ENCODE assay signal across 19 mouse cellular contexts in genomic region chr2:106571913-106572312, GRCm38 (mm10).
DNase-seq lines count a peak whose midpoint lies in the region; ATAC-seq and TF ChIP-seq lines count a peak whose summit lies in the region.
"Had no signal": no experiment of that assay in that cellular context is flagged by ENCODE, and none has a peak within 500 bp of the region (broad histone marks: within the 10 kb centered on the region; RNA-seq: fewer than 3 reads in every experiment).

No protein-coding gene starts in this region.

- TF ChIP-seq CTCF in liver, postnatal 0 days (IDR thresholded peaks at IDR 0.05; ENCODE audit: low read depth) = no peak
- no peak for TF ChIP-seq CTCF in forebrain, postnatal 0 days (IDR thresholded peaks at IDR 0.05; ENCODE audit: low read depth)

- no peak overlapping the region for H3K9ac ChIP-seq in embryonic facial prominence, embryonic 14.5 days (ENCODE audit: low read depth, low read length)
- H3K9ac ChIP-seq in liver, postnatal 0 days (replicated peaks) = no peak overlapping the region
- no peak overlapping the region for H3K9ac ChIP-seq in forebrain, postnatal 0 days
- H3K9ac ChIP-seq: embryonic facial prominence, embryonic 13.5 days; hindbrain, embryonic 12.5 days; limb, embryonic 15.5 days; midbrain, embryonic 15.5 days had no signal

- H3K36me3 ChIP-seq in embryonic facial prominence, embryonic 14.5 days (ENCODE audit: control insufficient read depth, insufficient read depth, low read length) = no peaks in the 10 kb centered on the region
- no peaks in the 10 kb centered on the region for H3K36me3 ChIP-seq in embryonic facial prominence, embryonic 10.5 days (replicated peaks)
- no peaks in the 10 kb centered on the region for H3K36me3 ChIP-seq in liver, postnatal 0 days (replicated peaks; ENCODE audit: insufficient read depth, low read length)
- H3K36me3 ChIP-seq in forebrain, postnatal 0 days (ENCODE audit: insufficient read depth) = no peaks in the 10 kb centered on the region
- H3K36me3 ChIP-seq: embryonic facial prominence, embryonic 13.5 days; forebrain, embryonic 10.5 days; hindbrain, embryonic 12.5 days; limb, embryonic 15.5 days; midbrain, embryonic 15.5 days had no signal

- peaks cover 5% of the 10 kb centered on the region for H3K4me1 ChIP-seq in embryonic facial prominence, embryonic 14.5 days (ENCODE audit: control insufficient read depth, insufficient read depth, low read length)
- peaks cover 9% of the 10 kb centered on the region for H3K4me1 ChIP-seq in embryonic facial prominence, embryonic 10.5 days
- no peaks in the 10 kb centered on the region for H3K4me1 ChIP-seq in liver, postnatal 0 days (ENCODE audit: insufficient read depth)
- H3K4me1 ChIP-seq in forebrain, postnatal 0 days (ENCODE audit: insufficient read depth) = no peaks in the 10 kb centered on the region
- H3K4me1 ChIP-seq: megakaryocyte, embryonic 14.5 days; midbrain, embryonic 15.5 days had no signal

- no peak for TF ChIP-seq EP300 in liver, postnatal 0 days (IDR thresholded peaks at IDR 0.05; ENCODE audit: low read depth)

- 45% methylated on average over 2 of the region's 2 CpGs for WGBS in embryonic facial prominence, embryonic 14.5 days
- WGBS in embryonic facial prominence, embryonic 10.5 days = 67% methylated on average over 2 of the region's 2 CpGs
- 40% methylated on average over 2 of the region's 2 CpGs for WGBS in liver, postnatal 0 days (ENCODE audit: insufficient replicate concordance)
- 69% methylated on average over 2 of the region's 2 CpGs for WGBS in forebrain, postnatal 0 days

- no peaks in the 10 kb centered on the region for H3K27me3 ChIP-seq in embryonic facial prominence, embryonic 14.5 days (replicated peaks; ENCODE audit: control insufficient read depth, insufficient read depth, low read length)
- H3K27me3 ChIP-seq in embryonic facial prominence, embryonic 10.5 days (replicated peaks; ENCODE audit: low read depth, poor library complexity, severe bottlenecking) = 0 out of 2 replicates have a peak, but pooled peaks cover 8% of the 10 kb centered on the region
- H3K27me3 ChIP-seq in liver, postnatal 0 days (ENCODE audit: insufficient read depth, low read length) = no peaks in the 10 kb centered on the region
- no peaks in the 10 kb centered on the region for H3K27me3 ChIP-seq in forebrain, postnatal 0 days (ENCODE audit: insufficient read depth, low read length)
- H3K27me3 ChIP-seq: embryonic facial prominence, embryonic 13.5 days; hindbrain, embryonic 12.5 days; limb, embryonic 15.5 days; megakaryocyte, embryonic 14.5 days; midbrain, embryonic 15.5 days had no signal

- no peak overlapping the region for H3K4me3 ChIP-seq in embryonic facial prominence, embryonic 14.5 days (ENCODE audit: low read depth, low read length)
- no peak overlapping the region for H3K4me3 ChIP-seq in embryonic facial prominence, embryonic 10.5 days
- no peak overlapping the region for H3K4me3 ChIP-seq in liver, postnatal 0 days (ENCODE audit: low read depth, low read length)
- H3K4me3 ChIP-seq in forebrain, postnatal 0 days (ENCODE audit: low read depth, low read length) = no peak overlapping the region
- H3K4me3 ChIP-seq: embryonic facial prominence, embryonic 13.5 days; forebrain, embryonic 10.5 days; hindbrain, embryonic 12.5 days; left cerebral cortex, adult 2 months; limb, embryonic 15.5 days; megakaryocyte, embryonic 14.5 days; midbrain, embryonic 15.5 days had no signal

- intact Hi-C loops in heart, postnatal 10 days (cut with DNase I) = no loop called here

- H3K4me2 ChIP-seq in embryonic facial prominence, embryonic 14.5 days (ENCODE audit: low read depth, low read length) = no peak overlapping the region
- no peak overlapping the region for H3K4me2 ChIP-seq in liver, postnatal 0 days (ENCODE audit: low read depth, low read length)
- no peak overlapping the region for H3K4me2 ChIP-seq in forebrain, postnatal 0 days (ENCODE audit: low read depth)
- H3K4me2 ChIP-seq: embryonic facial prominence, embryonic 13.5 days; hindbrain, embryonic 12.5 days; limb, embryonic 15.5 days; midbrain, embryonic 15.5 days had no signal

- ATAC-seq in embryonic facial prominence, embryonic 14.5 days (ENCODE audit: low read depth) = no peak
- ATAC-seq in liver, postnatal 0 days = no peak
- ATAC-seq in forebrain, postnatal 0 days = no peak
- ATAC-seq: inflammation-experienced regulatory T-cells, adult 6 months; midbrain, embryonic 15.5 days had no signal

- no peaks in the 10 kb centered on the region for H3K9me3 ChIP-seq in embryonic facial prominence, embryonic 14.5 days (ENCODE audit: control insufficient read depth, low read length)
- no peaks in the 10 kb centered on the region for H3K9me3 ChIP-seq in embryonic facial prominence, embryonic 10.5 days
- H3K9me3 ChIP-seq in liver, postnatal 0 days (ENCODE audit: low read length) = no peaks in the 10 kb centered on the region
- H3K9me3 ChIP-seq in forebrain, postnatal 0 days (ENCODE audit: low read length) = no peaks in the 10 kb centered on the region
- H3K9me3 ChIP-seq: embryonic facial prominence, embryonic 13.5 days; forebrain, embryonic 10.5 days; hindbrain, embryonic 12.5 days; limb, embryonic 15.5 days; midbrain, embryonic 15.5 days had no signal

- H3K27ac ChIP-seq in embryonic facial prominence, embryonic 14.5 days (replicated peaks; ENCODE audit: low read depth, low read length) = no peak overlapping the region
- no peak overlapping the region for H3K27ac ChIP-seq in embryonic facial prominence, embryonic 10.5 days (replicated peaks)
- no peak overlapping the region for H3K27ac ChIP-seq in liver, postnatal 0 days (ENCODE audit: low read depth)
- H3K27ac ChIP-seq in forebrain, postnatal 0 days (ENCODE audit: low read depth, low read length) = no peak overlapping the region
- H3K27ac ChIP-seq: embryonic facial prominence, embryonic 13.5 days; forebrain, embryonic 10.5 days; hindbrain, embryonic 12.5 days; left cerebral cortex, adult 2 months; limb, embryonic 15.5 days; midbrain, embryonic 15.5 days had no signal

- DNase-seq in embryonic facial prominence, embryonic 14.5 days (ENCODE audit: low spot score) = peak; percentile 26
- DNase-seq in embryonic facial prominence, embryonic 10.5 days (ENCODE audit: low spot score) = no peak
- peak; percentile 5 for DNase-seq in 3T3-L1 (ENCODE audit: low read depth, low spot score)
- DNase-seq in adrenal gland, postnatal 10 days = peak; percentile 66
- DNase-seq in kidney, postnatal 4 days = peak; percentile 3 to 8
- no peak for DNase-seq in liver, postnatal 0 days
- no peak for DNase-seq in forebrain, postnatal 0 days
- DNase-seq in heart, postnatal 10 days = no peak
- DNase-seq: cerebellum, adult 2 months; gastrocnemius, postnatal 25 days; thymus, postnatal 4 days had no signal

Comparison
In these comparisons a context has a peak if more than half of its experiments do, and no peak if none do; other contexts are left out.
1. DNase-seq: peak in embryonic facial prominence, embryonic 14.5 days (single experiment), 3T3-L1 (single experiment), adrenal gland, postnatal 10 days (single experiment) and kidney, postnatal 4 days (2 of 2); none in embryonic facial prominence, embryonic 10.5 days (single experiment), liver, postnatal 0 days (single experiment), forebrain, postnatal 0 days (single experiment) and heart, postnatal 10 days (0 of 2).